Mouse (Mus musculus) liver, adult 2 months (tissue): ENCODE results near the gene Eif2b2.

Experiments used
- CTCF ChIP-seq: fragments of 200-500 bp; IDR thresholded peaks from 2 replicates; pipeline ENCODE4 v1.5.1; 2011; ENCODE audit warnings: low read depth, low read length, control low read depth
- POLR2A ChIP-seq: fragments of 200-500 bp; IDR thresholded peaks from 2 replicates; pipeline ENCODE4 v1.6.1; 2011; ENCODE audit warnings: low read length, control low read depth; ENCODE audit not compliant: insufficient read depth; ENCODE audit errors: extremely low read depth

GRCm38 (mm10) chr12:85252083-85252482, 32.8 kb downstream of the Eif2b2 start:
- TF ChIP-seq CTCF: no peak
- no peak for TF ChIP-seq POLR2A
